Mouse (Mus musculus) adrenal gland, postnatal 10 days (tissue): ENCODE data around the gene Myh6. TPM values are rescaled to one million over a fixed set of nuclear protein-coding genes. Genes with fewer than 3 reads are reported as not detected.

Experiments
- DNase-seq: peaks from one replicate; pipeline ENCODE4 v3.0.0; 2021; ENCODE audit warnings: mixed read lengths
- total RNA-seq, 2 experiments: library from RNA; stranded (reverse); gene quantifications; 2 replicates each; pipeline ENCODE4 v1.2.3; 2021

The Myh6 gene
- total RNA-seq, 2 experiments from 2014 or later = 5.1 to 22.1 TPM

GRCm38 (mm10) chr14:54932645-54933150 lies 34.0 kb downstream of the Myh6 start, which contains the start of gene Il25:
Gene Il25, plus strand, starts transcription at chr14:54932695.
- DNase-seq = no peak

- DNase-seq = no peak
These were observed 36.3 kb downstream of the Myh6 start for GRCm38 (mm10) chr14:54930431-54930830.

GRCm38 (mm10) chr14:54929801-54930200 lies 36.9 kb downstream of the Myh6 start:
- no peak for DNase-seq

GRCm38 (mm10) chr14:54927296-54927695 lies 39.4 kb downstream of the Myh6 start:
- DNase-seq = no peak

- DNase-seq = peak; percentile 63
These were observed 40.1 kb downstream of the Myh6 start for GRCm38 (mm10) chr14:54926401-54927158.

GRCm38 (mm10) chr14:54925349-54926342 lies 41.1 kb downstream of the Myh6 start, which contains the start of gene Efs:
Gene Efs, minus strand, starts transcription at chr14:54926126.
- DNase-seq = peak; percentile 75

GRCm38 (mm10) chr14:54924641-54925348 lies 41.9 kb downstream of the Myh6 start:
- DNase-seq = peak; percentile 52

- no peak for DNase-seq
These were observed 46.5 kb downstream of the Myh6 start for GRCm38 (mm10) chr14:54920076-54920685.

- no peak for DNase-seq
These were observed 53.4 kb downstream of the Myh6 start for GRCm38 (mm10) chr14:54913343-54913742.

- DNase-seq = peak; percentile 82
These were observed 53.8 kb downstream of the Myh6 start, which contains the start of gene Slc22a17 for GRCm38 (mm10) chr14:54912886-54913285. Gene Slc22a17, minus strand, starts transcription at chr14:54913132.

GRCm38 (mm10) chr14:54912109-54912850 lies 54.4 kb downstream of the Myh6 start:
- no peak for DNase-seq

GRCm38 (mm10) chr14:54908682-54909081 lies 58.0 kb downstream of the Myh6 start:
- DNase-seq = no peak

GRCm38 (mm10) chr14:54903641-54904040 lies 63.1 kb downstream of the Myh6 start:
- DNase-seq = no peak

GRCm38 (mm10) chr14:54900383-54900782 lies 66.3 kb downstream of the Myh6 start:
- peak; percentile 76 for DNase-seq

- peak; percentile 27 for DNase-seq
These were observed 69.3 kb downstream of the Myh6 start for GRCm38 (mm10) chr14:54897445-54897844.

GRCm38 (mm10) chr14:54894296-54895151 lies 72.2 kb downstream of the Myh6 start:
- DNase-seq = peak; percentile 77

- DNase-seq = peak; percentile 96
These were observed 73.0 kb downstream of the Myh6 start for GRCm38 (mm10) chr14:54893651-54894181.

- DNase-seq = no peak
These were observed 74.5 kb downstream of the Myh6 start, which contains the start of gene Pabpn1 for GRCm38 (mm10) chr14:54892200-54892599. Gene Pabpn1, plus strand, starts transcription at chr14:54892500.
